Mouse (Mus musculus): ENCODE results near the gene Nt5dc3.

DNA sequence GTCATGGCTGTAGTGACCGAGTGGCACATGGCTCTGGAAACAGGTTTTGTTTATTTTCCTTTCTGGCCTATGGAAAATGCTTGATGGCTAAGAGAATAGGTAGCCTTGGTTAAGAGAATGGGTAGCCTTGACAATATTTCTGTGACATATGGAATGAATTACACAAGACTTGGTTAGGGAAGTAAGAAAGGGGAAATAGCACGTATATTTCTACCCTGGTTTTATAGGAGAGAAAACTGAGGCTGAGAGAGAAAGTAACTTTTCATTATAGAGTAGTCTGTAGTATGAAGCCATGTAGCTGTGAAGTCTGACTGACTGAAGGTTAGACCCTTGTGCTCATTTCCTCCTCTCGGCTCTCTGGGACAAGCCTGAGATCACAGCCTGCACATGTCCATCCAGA is 48.1 kb downstream of the Nt5dc3 start:
- no peak for TF ChIP-seq NELFE (IDR thresholded peaks at IDR 0.05; ENCODE audit: low read depth, low read length)
- no peak for TF ChIP-seq EP300 (IDR thresholded peaks at IDR 0.05; ENCODE audit: low read length)
- no peak for TF ChIP-seq TBP (conservative IDR thresholded peaks at IDR 0.05; ENCODE audit: low read depth, low read length)
- TF ChIP-seq CTCF (conservative IDR thresholded peaks at IDR 0.05 in 1 of 2, IDR thresholded peaks at IDR 0.05 in 1 of 2; ENCODE audit: low read depth in 2 of 2, low read length in 2 of 2) = no peak
- no peak for TF ChIP-seq GABPA (IDR thresholded peaks at IDR 0.05; ENCODE audit: insufficient replicate concordance, low read depth, low read length)
- TF ChIP-seq USF2 (conservative IDR thresholded peaks at IDR 0.05; ENCODE audit: low read depth, low read length) = no peak
- TF ChIP-seq HCFC1 (IDR thresholded peaks at IDR 0.05; ENCODE audit: low read depth, low read length) = no peak
